Mouse (Mus musculus) cerebellum, adult 2 months (tissue): ENCODE measurements around the gene Gm14393. TPM values are rescaled to one million over a fixed set of nuclear protein-coding genes. Genes with fewer than 3 reads are reported as not detected.
"Not testable (repeated sequence)": the region's sequence is repeated elsewhere in the genome, so short reads cannot be mapped to it uniquely, and the experiment has no call there.

Experiments used
- DNase-seq, 2 experiments: peaks; one replicate each; pipeline ENCODE4 v3.0.0; 2021
- H3K27ac ChIP-seq: fragments of 200-500 bp; 2 replicates; pipeline ENCODE4 v1.5.1; 2012; ENCODE audit warnings: low read length, control low read depth, inconsistent platforms; ENCODE audit not compliant: insufficient read depth
- H3K27me3 ChIP-seq: fragments of 200-500 bp; 2 replicates; pipeline ENCODE4 v1.6.1; 2012; ENCODE audit warnings: inconsistent platforms, mild to moderate bottlenecking, low read length, moderate library complexity; ENCODE audit not compliant: control insufficient read depth, insufficient read depth
- H3K4me1 ChIP-seq: fragments of 200-500 bp; 2 replicates; pipeline ENCODE4 v1.6.1; 2011; ENCODE audit warnings: low read length; ENCODE audit not compliant: control insufficient read depth, insufficient read depth
- H3K4me3 ChIP-seq: fragments of 200-500 bp; replicated peaks from 2 replicates; pipeline ENCODE3; 2011; ENCODE audit warnings: mild to moderate bottlenecking, low read depth, low read length, control low read depth; ENCODE audit not compliant: insufficient read depth
- WGBS: fragments of 180-500 bp; shearing (Covaris S2); methylation state at CpG from one replicate; pipeline ENCODE4 v1.1.7; 2018; 5-methylcytosine and 5-hydroxymethylcytosine counted together
- polyA plus RNA-seq: library from polyadenylated mRNA; depleted of rRNA; stranded (reverse); fragments of >200 nt; gene quantifications from 2 replicates; pipeline ENCODE4 v1.2.3, GENCODE M21; 2012; rRNA removed

Gene Gm14393
- 0.71 and 1.1 TPM in 2 replicates for polyA plus RNA-seq

GRCm38 (mm10) chr2:175067681-175068261, at the start of gene Gm14393:
Gm14393 (minus strand) TSS chr2:175067781.
- not testable (repeated sequence) for H3K27me3 ChIP-seq

GRCm38 (mm10) chr2:175044268-175044667, 23.3 kb downstream of the Gm14393 start:
- WGBS: 97% methylated on average over 27 of the region's 27 CpGs
- H3K4me3 ChIP-seq, H3K27me3 ChIP-seq, H3K27ac ChIP-seq, DNase-seq, H3K4me1 ChIP-seq: not testable (repeated sequence)

More at GRCm38 (mm10) chr2:175067681-175068261, at the start of gene Gm14393:
- WGBS: 70% methylated on average over 1 of the region's 1 CpGs
- not testable (repeated sequence) for DNase-seq, H3K4me1 ChIP-seq, H3K27ac ChIP-seq, H3K4me3 ChIP-seq

Other genes starting within 250 kb of the Gm14393 start
- 0.31 and 0.35 TPM in 2 replicates for gene Gm14444, start 57.5 kb downstream of the Gm14393 start, polyA plus RNA-seq
- 17.6 and 26.8 TPM in 2 replicates for gene Gm14399, start 74.2 kb upstream of the Gm14393 start, polyA plus RNA-seq
- 3.9 and 4.0 TPM in 2 replicates for gene Gm14443, start 108.1 kb upstream of the Gm14393 start, polyA plus RNA-seq
- 18.7 and 19.4 TPM in 2 replicates for gene Gm14391, start 139.1 kb upstream of the Gm14393 start, polyA plus RNA-seq
- gene Gm14440, start 207.3 kb upstream of the Gm14393 start, polyA plus RNA-seq: not detected in 2 replicates